Mouse (Mus musculus) heart, adult 2 months (tissue): Measurements from ENCODE around the gene Nckap5. TPM values are rescaled to one million over a fixed set of nuclear protein-coding genes. Genes with fewer than 3 reads are reported as not detected.
"Not testable (repeated sequence)": the region's sequence is repeated elsewhere in the genome, so short reads cannot be mapped to it uniquely, and the experiment has no call there.

Experiments
- DNase-seq, 2 experiments: peaks; one replicate each; pipeline ENCODE4 v3.0.0; 2021
- H3K27ac ChIP-seq: fragments of 200-600 bp; 2 replicates; pipeline ENCODE4 v1.8.1; 2022
- H3K27me3 ChIP-seq: fragments of 200-500 bp; 2 replicates; pipeline ENCODE4 v1.6.1; 2012; ENCODE audit warnings: mild to moderate bottlenecking, low read length, inconsistent platforms, mixed read lengths; ENCODE audit not compliant: control insufficient read depth, insufficient read depth
- H3K36me3 ChIP-seq: fragments of 200-500 bp; 2 replicates; pipeline ENCODE4 v1.6.1; 2012; ENCODE audit warnings: low read length, inconsistent platforms; ENCODE audit not compliant: control insufficient read depth, insufficient read depth
- H3K4me1 ChIP-seq: fragments of 200-500 bp; 2 replicates; pipeline ENCODE4 v1.6.1; 2011; ENCODE audit warnings: low read length; ENCODE audit not compliant: control insufficient read depth, insufficient read depth
- H3K4me3 ChIP-seq: fragments of 200-600 bp; 2 replicates; pipeline ENCODE4 v1.8.1; 2022
- H3K79me2 ChIP-seq: fragments of 200-500 bp; replicated peaks from 2 replicates; pipeline ENCODE4 v1.6.1; 2012; ENCODE audit warnings: mild to moderate bottlenecking, inconsistent platforms, low read length, moderate library complexity, mixed read lengths; ENCODE audit not compliant: control insufficient read depth, insufficient read depth
- H3K9ac ChIP-seq: fragments of 200-500 bp; 2 replicates; pipeline ENCODE4 v1.6.1; 2012; ENCODE audit warnings: low read depth, mild to moderate bottlenecking, control low read depth, inconsistent platforms, low read length, mixed read lengths
- CTCF ChIP-seq: fragments of 200-600 bp; IDR thresholded peaks from 2 replicates; pipeline ENCODE4 v1.8.1; 2022; ENCODE audit warnings: antibody characterized with exemption, mild to moderate bottlenecking, moderate library complexity
- EP300 ChIP-seq: fragments of 200-500 bp; IDR thresholded peaks from 2 replicates; pipeline ENCODE4 v1.6.1; 2011; ENCODE audit warnings: low read depth, low read length, control low read depth; ENCODE audit not compliant: insufficient read depth
- POLR2A ChIP-seq: fragments of 200-500 bp; IDR thresholded peaks from 2 replicates; pipeline ENCODE4 v1.6.1; 2011; ENCODE audit warnings: mild to moderate bottlenecking, low read depth, low read length, control low read depth; ENCODE audit not compliant: insufficient read depth
- WGBS: fragments of 180-500 bp; shearing (Covaris S2); methylation state at CpG from one replicate; pipeline ENCODE4 v1.1.7; 2018; 5-methylcytosine and 5-hydroxymethylcytosine counted together
- intact Hi-C: fragments of 180-260 bp; cut with DNase I; formaldehyde crosslinking; loops from one replicate; pipeline ENCODE4 v1.15.1; 2025
- polyA plus RNA-seq: library from polyadenylated mRNA; depleted of rRNA; stranded (reverse); fragments of >200 nt; gene quantifications from 2 replicates; pipeline ENCODE4 v1.2.3, GENCODE M21; 2012
- total RNA-seq, 2 experiments: library from RNA; stranded (reverse); gene quantifications; 2 replicates each; pipeline ENCODE4 v1.2.3; 2021

Gene Nckap5
- total and polyA plus RNA-seq, 3 experiments: 2.8 to 9.6 (median 6.0) TPM

GRCm38 (mm10) chr1:126024518-126024917 lies 806.1 kb downstream of the Nckap5 start:
- Histone ChIP-seq H3K36me3 (no peaks in the 10 kb centered on the region), H3K79me2 (no peaks in the 10 kb centered on the region), H3K4me3 (no peak overlapping the region), H3K27ac (no peak overlapping the region), H3K4me1 (no peaks in the 10 kb centered on the region), H3K27me3 (no peaks in the 10 kb centered on the region), H3K9ac (no peak overlapping the region)
- TF ChIP-seq POLR2A: no peak
- TF ChIP-seq EP300: no peak
- no peak for TF ChIP-seq CTCF
- 60% methylated on average over 6 of the region's 6 CpGs for WGBS
- DNase-seq: no peak
- intact Hi-C loops: no loop called here

GRCm38 (mm10) chr1:126022959-126023358 lies 807.6 kb downstream of the Nckap5 start:
- no peak overlapping the region for H3K9ac ChIP-seq
- intact Hi-C loops: no loop called here
- WGBS: 41% methylated on average over 10 of the region's 10 CpGs
- no peak overlapping the region for H3K4me3 ChIP-seq
- no peaks in the 10 kb centered on the region for H3K36me3 ChIP-seq
- no peak overlapping the region for H3K27ac ChIP-seq
- no peak for DNase-seq
- no peaks in the 10 kb centered on the region for H3K27me3 ChIP-seq
- no peak for TF ChIP-seq EP300
- TF ChIP-seq POLR2A: no peak
- TF ChIP-seq CTCF: no peak
- no peaks in the 10 kb centered on the region for H3K79me2 ChIP-seq
- H3K4me1 ChIP-seq: no peaks in the 10 kb centered on the region

GRCm38 (mm10) chr1:126018654-126019053 lies 811.9 kb downstream of the Nckap5 start:
- 73% methylated on average over 6 of the region's 6 CpGs for WGBS
- intact Hi-C loops: not testable (repeated sequence)

GRCm38 (mm10) chr1:126011661-126012091 lies 818.9 kb downstream of the Nckap5 start:
- DNase-seq: no peak
- Histone ChIP-seq H3K79me2 (no peaks in the 10 kb centered on the region), H3K4me1 (no peaks in the 10 kb centered on the region), H3K36me3 (no peaks in the 10 kb centered on the region), H3K9ac (no peak overlapping the region), H3K27me3 (no peaks in the 10 kb centered on the region), H3K4me3 (no peak overlapping the region), H3K27ac (no peak overlapping the region)
- TF ChIP-seq CTCF (no peak), POLR2A (no peak), EP300 (no peak)
- intact Hi-C loops: no loop called here
- WGBS: 87% methylated on average over 5 of the region's 5 CpGs

More at GRCm38 (mm10) chr1:126018654-126019053, 811.9 kb downstream of the Nckap5 start:
- not testable (repeated sequence) for H3K36me3 ChIP-seq, H3K79me2 ChIP-seq, H3K4me1 ChIP-seq, H3K4me3 ChIP-seq, H3K27ac ChIP-seq, DNase-seq, H3K27me3 ChIP-seq, H3K9ac ChIP-seq

DNA sequence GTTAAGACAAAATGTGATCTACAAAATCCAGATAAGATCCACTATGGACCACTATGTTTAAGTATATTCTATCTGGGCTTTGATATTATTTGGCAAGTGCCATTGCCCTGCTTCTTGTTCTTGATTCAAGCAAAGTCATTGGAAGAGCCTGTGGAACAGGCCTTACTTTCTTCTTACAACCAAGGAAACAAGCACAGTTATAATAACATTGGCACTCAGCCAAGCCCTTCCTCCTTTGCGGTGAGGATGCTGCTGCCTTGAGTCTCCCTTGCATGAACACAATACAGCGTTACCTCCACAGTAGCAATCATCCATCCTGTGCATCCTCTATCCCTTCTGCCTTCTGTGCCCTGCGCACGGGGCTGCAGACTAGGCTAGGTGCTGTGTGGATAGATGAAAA lies 823.0 kb downstream of the Nckap5 start:
- Histone ChIP-seq H3K4me1 (no peaks in the 10 kb centered on the region), H3K27ac (no peak overlapping the region), H3K36me3 (no peaks in the 10 kb centered on the region), H3K79me2 (no peaks in the 10 kb centered on the region), H3K4me3 (no peak overlapping the region), H3K27me3 (no peaks in the 10 kb centered on the region), H3K9ac (no peak overlapping the region)
- DNase-seq: no peak
- TF ChIP-seq EP300 (no peak), CTCF (no peak), POLR2A (no peak)
- 52% methylated on average over 4 of the region's 4 CpGs for WGBS
- intact Hi-C loops: no loop called here

DNA sequence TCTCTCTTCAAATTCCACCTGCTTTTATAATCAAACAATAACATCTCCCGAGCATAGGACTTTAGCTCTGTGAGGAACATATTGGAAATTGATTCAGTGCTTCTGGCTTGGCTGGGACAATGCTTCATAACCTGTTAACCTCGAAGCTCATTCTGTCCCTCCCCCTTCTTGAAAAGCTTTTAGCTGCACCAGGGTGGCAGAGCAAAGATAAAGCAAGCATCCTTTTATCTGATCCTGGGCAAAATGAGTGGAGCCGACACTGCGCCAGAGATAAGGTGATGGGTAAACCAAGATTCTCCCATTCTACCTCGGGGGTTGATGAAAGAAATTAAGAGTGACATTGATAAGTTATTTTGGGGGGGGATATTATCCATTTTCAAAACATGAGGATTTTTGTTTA lies 824.9 kb downstream of the Nckap5 start:
- no peaks in the 10 kb centered on the region for H3K4me1 ChIP-seq
- H3K36me3 ChIP-seq: no peaks in the 10 kb centered on the region
- H3K79me2 ChIP-seq: no peaks in the 10 kb centered on the region
- DNase-seq: no peak
- H3K4me3 ChIP-seq: no peak overlapping the region
- TF ChIP-seq POLR2A (no peak), CTCF (no peak), EP300 (no peak)
- H3K27ac ChIP-seq: no peak overlapping the region
- intact Hi-C loops: no loop called here
- no peaks in the 10 kb centered on the region for H3K27me3 ChIP-seq
- 48% methylated on average over 5 of the region's 5 CpGs for WGBS
- no peak overlapping the region for H3K9ac ChIP-seq

DNA sequence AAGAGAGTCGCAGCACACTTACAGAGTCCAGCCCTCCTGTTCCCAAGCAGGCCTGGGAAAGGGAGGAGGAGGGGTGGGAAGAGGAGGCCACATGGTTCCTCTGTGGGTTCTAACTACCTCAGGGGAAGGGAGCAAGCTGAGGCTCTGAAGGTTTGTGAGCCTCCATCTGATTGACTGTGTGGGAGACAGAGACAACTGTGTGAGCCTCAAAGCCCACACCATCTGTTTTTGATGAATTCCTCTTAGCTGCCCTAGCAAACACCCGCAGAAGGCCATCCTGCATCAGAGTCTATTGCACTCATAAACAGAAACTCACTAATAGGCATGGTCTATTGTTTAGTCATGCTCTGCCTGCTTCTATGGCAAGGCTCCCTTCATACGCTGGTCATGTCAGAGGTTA lies 834.1 kb downstream of the Nckap5 start:
- TF ChIP-seq CTCF: no peak
- no peak for TF ChIP-seq EP300
- no peak for TF ChIP-seq POLR2A
- no peak overlapping the region for H3K4me3 ChIP-seq
- H3K27me3 ChIP-seq: no peaks in the 10 kb centered on the region
- no peak for DNase-seq
- no peaks in the 10 kb centered on the region for H3K36me3 ChIP-seq
- no peak overlapping the region for H3K27ac ChIP-seq
- no peaks in the 10 kb centered on the region for H3K79me2 ChIP-seq
- H3K9ac ChIP-seq: no peak overlapping the region
- intact Hi-C loops: no loop called here
- WGBS: 71% methylated on average over 3 of the region's 3 CpGs
- no peaks in the 10 kb centered on the region for H3K4me1 ChIP-seq
